Mouse (Mus musculus) thymus, postnatal 4 days (tissue): ENCODE measurements at regions not wholly inside any gene's neighbourhood (a gene's known extent, or its start where the extent isn't known, plus 50 kb on each side); places are given as distances from the start of the nearest gene placed in this dataset.
A peak's percentile ranks its signal among the peaks of the same experiment; 100 is the strongest.

Experiments used
- DNase-seq: peaks from one replicate; pipeline ENCODE4 v3.0.0; 2021

DNA sequence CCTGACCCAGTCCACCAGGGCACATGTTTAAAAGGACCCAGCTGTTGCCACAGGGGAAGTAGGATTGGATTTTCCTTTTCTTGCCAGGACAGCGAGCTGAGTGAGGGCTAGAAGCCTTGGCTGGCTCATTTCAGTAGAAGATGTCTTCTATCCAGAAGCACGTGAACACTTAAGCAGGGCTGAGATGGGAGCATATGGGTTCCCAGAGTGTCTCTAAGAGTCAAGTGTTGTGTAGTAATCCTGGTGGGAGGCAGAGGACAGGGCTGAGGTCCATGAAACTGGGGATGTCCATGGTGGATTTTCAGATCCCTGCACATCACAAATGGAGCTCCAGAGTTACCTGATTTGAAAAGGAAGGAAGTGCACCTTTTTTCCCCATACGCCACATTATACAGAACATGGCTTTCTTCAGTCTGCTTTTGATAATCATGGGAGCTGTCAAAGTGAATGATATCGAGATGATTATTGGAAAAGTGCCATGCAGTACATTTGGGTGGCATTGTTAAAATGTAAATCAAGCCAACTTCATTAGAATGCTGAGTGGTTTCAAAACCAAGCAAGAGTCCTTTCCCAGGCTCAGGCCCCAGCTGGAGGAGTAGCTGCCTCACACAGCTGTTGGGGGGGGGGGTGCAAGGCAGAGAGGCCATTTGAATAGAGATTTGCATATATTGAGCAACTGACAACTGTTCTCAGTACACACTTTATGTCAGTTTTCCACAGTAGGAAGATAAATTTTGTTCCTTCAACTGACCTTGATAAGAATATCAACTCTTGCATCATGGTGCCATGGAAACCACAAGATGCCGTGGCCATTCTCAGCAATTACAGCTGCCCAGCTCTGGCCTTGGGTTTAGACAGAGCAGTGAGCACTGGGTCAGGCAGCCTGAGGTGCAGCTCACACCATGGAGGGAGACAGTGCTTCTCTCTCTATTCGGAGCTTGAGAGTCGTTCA is 81.7 kb downstream of the Slc35b3 start:
- DNase-seq: no peak

DNA sequence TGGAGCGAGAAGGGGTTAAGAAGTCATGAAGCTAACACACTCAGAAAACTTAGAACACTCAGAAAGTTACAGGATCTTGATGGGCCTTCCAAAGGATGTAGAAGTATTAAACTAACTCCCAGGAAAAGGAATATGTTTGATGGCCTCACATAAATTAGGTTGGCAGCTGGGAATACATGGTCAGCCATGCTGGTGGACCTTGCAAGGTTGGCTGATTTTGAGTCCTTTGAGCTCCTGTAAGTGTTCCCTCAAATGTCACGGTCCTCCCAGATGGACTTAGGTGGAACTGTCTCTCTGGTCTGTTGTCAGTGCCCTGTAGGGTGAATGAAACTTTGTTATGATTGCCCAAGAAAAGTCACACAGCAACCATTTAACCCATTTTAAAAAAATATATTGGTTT is 84.8 kb downstream of the Slc35b3 start:
- no peak for DNase-seq

DNA sequence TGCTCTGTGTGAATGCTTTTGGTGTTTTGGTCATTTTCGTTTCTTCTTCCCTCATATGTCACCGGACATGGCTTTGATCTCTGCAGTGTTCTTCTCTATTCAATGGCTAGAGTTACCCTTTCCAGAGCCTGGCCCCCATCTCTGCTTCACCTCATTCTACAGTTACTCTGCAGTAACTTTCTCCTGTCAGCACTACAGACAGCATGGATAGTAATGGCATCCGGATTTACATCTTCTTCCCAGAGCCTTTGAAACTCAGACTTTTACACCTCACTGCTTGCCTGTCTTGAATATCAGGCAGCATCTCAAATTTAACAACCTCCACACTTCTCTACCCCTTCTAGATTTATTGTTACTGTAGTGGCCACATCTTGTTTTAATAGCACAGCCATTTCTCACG is 96.7 kb downstream of the Slc35b3 start:
- DNase-seq: no peak

DNA sequence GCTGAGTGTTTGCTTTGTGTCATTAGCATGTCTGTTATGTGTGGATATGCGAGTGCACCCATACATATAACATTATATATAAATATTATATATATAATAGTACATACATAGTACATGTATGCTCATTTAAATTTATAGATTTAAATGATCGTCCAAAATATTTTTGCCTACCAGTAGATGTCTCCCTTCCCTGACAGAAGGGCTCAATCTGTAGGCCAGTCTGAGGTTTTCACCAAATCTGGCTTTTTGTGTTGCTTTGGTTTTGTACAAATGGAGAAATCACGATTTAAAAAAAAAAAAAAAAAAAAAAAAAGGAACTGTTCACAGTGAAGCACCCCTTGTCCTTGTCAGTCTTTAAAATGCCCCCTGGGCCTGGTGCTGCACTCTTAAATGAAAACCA is 104.9 kb downstream of the Slc35b3 start:
- DNase-seq: no peak

- no peak for DNase-seq
Measured at GRCm38 (mm10) chr13:38854986-38855385, 105.7 kb downstream of the Slc35b3 start.

GRCm38 (mm10) chr13:38852868-38853267 is 107.8 kb downstream of the Slc35b3 start:
- DNase-seq: no peak

DNA sequence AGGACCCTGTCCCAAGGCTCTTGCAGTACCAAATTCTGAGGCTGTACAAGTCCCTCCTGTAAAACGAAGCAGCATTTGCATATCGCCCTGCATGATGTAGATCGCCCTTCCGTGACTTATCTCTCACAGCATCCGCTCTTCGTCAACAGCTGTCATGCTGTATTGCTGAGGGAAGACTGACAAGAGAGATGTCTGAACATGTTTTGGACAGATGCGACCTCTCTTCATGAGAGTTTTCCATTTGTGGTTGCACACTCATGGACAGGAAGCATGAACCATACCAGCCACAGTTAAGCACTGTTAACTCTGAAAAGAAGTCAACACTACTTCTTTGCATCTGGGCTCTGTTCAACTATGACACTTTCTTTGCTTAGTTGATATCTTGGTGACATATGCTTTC is 108.9 kb downstream of the Slc35b3 start:
- no peak for DNase-seq

- DNase-seq: no peak
Measured at GRCm38 (mm10) chr13:38838231-38838630, 122.4 kb downstream of the Slc35b3 start.

- DNase-seq: no peak
Measured at GRCm38 (mm10) chr13:38825649-38826048, 135.0 kb downstream of the Slc35b3 start.

DNA sequence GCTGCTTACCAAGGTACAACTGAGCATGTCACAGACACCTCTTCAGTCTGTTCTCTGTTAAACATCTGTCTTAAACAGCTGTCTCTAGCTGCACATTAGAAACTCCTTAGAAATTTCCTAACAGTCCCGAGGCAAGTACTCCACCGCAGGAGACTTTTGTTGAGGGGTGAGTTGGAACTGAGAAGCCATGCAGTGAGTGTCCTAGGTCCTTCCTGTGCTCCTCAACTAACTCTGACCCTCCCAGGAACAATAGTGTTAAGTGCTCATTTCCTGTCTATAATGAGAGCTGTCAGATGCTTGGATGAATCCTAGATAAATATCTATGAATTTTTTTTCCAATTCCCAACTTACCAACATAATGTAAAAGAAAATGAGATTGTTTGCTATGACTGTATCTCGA is 141.1 kb downstream of the Slc35b3 start:
- DNase-seq: no peak

- no peak for DNase-seq
Measured at GRCm38 (mm10) chr13:38818781-38819180, 141.9 kb downstream of the Slc35b3 start.

- no peak for DNase-seq
Measured at GRCm38 (mm10) chr13:38816296-38816695, 144.4 kb downstream of the Slc35b3 start.

- DNase-seq: no peak
Measured at GRCm38 (mm10) chr13:38815002-38815707, 145.5 kb downstream of the Slc35b3 start.

DNA sequence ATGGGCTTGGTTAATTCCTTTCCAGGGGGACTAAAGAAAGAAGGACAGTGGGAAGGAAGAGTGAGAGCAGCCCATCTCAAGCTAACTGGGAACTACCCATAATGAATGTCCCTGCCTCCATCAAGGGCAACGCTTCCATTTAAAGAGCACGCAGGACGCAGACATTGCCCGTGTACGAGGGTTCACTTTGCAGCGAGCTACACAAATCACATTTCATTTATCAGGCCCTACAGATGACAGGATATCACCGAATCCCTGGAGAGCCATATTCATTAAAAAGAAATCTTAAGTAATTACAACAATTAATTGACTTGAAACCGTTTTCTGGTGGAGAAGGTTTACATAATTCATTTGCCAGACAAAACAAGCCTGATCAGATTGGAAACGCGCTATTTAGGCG is 139.7 kb upstream of the Eef1e1 start:
- no peak for DNase-seq

- no peak for DNase-seq
Measured at GRCm38 (mm10) chr13:38793456-38793855, 134.6 kb upstream of the Eef1e1 start.

DNA sequence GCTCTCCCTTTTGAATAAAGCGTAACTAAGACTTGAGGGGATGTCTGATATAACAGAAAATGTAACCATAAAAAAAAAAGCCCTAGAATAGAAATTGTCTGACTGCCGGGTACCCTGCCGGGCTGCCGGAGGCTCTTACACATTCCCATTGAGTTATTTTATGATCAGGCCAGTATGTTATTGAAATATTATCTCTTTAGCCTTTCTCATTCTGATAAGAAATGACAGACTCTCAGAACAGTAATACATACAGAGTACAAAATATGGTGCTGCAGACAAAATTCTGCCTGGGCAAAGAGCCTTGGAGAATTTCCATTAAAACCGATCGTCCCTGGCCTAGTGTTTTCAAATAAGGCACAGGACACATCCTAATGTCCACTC is 121.8 kb upstream of the Eef1e1 start:
- DNase-seq: no peak

GRCm38 (mm10) chr13:38779984-38780629 is 121.2 kb upstream of the Eef1e1 start:
- DNase-seq: no peak

DNA sequence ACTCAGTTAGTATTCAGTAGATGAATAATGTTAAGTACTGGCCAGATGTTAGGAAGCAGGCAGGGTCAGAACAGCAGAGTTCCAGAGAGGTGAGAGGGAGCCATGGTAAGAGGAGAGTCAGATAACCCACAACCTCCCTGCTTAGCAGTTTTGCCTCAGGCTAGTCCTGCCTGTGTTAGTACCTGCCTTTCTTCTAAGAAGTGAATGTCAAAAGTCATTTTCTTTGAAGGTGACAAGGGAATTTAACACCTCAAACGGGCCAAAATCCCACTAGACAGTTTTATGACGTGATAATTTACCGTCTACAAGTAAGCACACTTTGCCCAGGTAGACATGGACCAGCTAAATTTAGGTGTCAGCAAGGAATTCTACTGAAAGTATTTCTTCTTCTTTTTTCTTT is 117.7 kb upstream of the Eef1e1 start:
- DNase-seq: no peak

- no peak for DNase-seq
Measured at GRCm38 (mm10) chr13:38772996-38773395, 114.1 kb upstream of the Eef1e1 start.

DNA sequence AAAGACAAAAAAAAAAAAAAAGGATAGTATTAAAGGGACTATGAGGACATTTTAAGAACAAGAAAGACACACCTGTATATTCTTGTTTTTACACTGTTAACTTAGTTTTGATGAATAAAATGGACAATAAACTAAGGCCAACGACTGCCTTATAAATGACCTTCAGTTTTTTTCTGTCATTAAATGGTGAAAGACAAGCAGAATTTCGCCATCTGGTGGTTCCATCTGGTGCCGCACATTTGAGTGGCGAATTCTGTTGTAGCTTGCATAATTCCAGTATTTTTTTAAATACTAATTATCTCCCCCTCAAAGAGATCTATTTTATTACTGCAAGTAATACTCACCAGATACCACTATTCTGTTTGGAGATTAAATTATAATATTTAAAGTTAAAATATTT is 107.3 kb upstream of the Eef1e1 start:
- peak; percentile 24 for DNase-seq

- no peak for DNase-seq
Measured at GRCm38 (mm10) chr13:38760261-38760660, 101.4 kb upstream of the Eef1e1 start.

DNA sequence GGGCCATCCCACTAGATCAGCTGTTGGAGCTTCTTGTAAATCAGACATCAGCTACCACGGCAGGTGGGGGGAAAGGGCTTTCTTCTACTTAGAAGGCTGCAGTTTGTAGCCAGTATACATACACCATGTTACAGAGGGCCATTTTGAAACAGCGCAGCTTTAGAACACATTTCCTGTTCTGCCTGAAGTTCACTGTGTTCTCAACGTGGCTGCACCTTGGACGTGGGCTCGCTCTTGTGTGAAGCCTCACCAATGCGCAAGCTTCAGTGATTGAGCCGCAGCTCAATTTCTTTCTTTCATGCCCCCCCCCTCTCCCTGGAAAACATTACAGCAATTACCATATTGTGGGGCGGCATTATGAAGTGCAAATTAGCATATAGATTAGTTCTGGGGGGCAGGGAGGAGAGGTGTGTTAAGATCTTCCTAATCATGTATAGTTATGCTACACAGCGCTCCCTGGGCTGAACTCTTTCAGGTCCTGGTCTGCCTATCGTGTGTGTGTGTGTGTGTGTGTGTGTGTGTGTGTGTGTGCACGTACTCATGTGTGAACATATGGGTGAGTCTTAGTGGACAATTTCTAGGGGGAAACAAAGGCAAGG is 97.9 kb upstream of the Eef1e1 start:
- DNase-seq: no peak

GRCm38 (mm10) chr13:38753722-38754121 is 94.9 kb upstream of the Eef1e1 start:
- no peak for DNase-seq
